Mouse (Mus musculus): ENCODE measurements around the gene Spata4. TPM values are rescaled to one million over a fixed set of nuclear protein-coding genes. Genes with fewer than 3 reads are reported as not detected.

Gene Spata4
- total RNA-seq, 2 experiments from 2014 or later: not detected

Other genes with a start within 250 kb of the Spata4 start
- 100 to 1,000 TPM; 107 to 130 TPM for gene Asb5, start 71.2 kb upstream of the Spata4 start, total RNA-seq (2021)
- gene Spcs3, start 70.8 kb upstream of the Spata4 start, total RNA-seq (2021): 10 to 100 TPM; 18.4 to 21.9 TPM